Mouse (Mus musculus) frontal cortex, postnatal 25 days (tissue): ENCODE results near the gene AC124108.1.

Experiments
- DNase-seq, 2 experiments: peaks; one replicate each; pipeline ENCODE4 v3.0.0; 2022; ENCODE audit warnings: low spot score in 2 of 2

The AC124108.1 gene

GRCm38 (mm10) chr1:132164780-132165518 lies 26.3 kb upstream of the AC124108.1 start:
- DNase-seq = no peak

DNA sequence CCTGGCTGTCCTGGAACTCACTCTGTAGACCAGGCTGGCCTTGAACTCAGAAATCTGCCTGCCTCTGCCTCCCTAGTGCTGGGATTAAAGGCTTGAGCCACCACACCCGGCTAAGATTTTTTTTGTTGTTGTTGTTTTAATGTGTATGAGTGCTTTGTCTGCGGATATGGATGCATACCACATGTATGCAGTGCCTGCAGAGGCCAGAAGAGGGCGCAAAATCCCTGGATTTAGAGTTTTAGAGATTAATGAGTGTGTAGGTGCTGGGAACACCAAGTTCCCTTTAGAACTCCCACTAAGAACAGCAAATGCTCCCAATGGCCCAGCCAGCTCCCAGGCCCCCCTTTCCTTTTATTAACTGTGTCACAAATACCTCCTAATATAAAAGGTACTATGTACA lies 25.4 kb upstream of the AC124108.1 start:
- DNase-seq = no peak

DNA sequence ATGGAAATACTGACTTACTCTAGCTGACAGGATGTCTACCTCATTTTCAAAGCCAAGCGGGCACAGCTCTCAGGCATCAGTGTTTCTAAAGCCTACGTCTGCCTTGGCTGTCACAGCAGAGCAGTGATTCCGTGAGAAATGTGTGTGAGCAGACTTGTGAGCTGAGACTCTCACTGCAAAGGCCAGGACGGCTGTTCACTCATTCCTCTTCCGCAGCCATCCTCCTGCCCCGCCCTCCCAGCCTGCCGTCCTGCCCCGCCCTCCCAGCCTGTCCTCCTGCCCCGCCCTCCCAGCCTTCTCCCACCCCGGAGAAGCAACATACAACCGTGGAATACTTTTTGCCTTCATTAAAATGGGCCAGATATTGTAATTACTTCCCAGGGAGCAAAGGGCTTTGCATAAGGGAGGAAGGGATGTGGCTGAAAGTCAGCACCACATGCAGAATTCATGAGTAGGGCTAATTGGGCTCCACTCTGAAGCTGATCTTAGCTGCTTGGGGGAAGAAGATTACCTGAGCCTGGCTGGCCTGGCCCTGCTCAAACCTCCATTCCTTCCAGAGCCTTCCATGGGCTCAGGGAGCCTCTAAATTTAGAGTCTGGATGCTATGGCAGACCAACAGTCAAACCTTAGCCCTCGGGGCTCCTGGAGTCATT lies 23.0 kb upstream of the AC124108.1 start:
- no peak for DNase-seq

GRCm38 (mm10) chr1:132170698-132171097 lies 20.6 kb upstream of the AC124108.1 start:
- DNase-seq = no peak

DNA sequence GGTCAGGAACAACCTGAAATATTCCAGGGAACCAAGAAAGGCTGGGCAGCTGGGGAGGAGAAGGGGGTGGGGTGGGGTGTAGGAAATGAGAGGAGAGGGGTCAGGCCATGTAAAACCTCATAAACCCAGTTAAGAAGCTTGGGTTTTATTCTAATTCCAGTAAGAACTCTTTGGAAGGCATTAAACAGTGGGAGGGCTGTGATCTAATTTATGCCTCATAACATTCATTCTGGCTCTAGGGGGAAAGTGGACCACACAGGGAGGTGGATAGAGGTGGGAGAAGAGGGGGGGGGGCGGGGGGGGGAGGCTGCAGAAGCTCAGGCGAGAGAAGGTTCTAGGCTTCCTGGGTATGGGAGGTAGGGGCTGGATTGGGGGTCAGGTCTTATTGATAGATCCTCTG lies 19.6 kb upstream of the AC124108.1 start:
- DNase-seq = no peak

GRCm38 (mm10) chr1:132186303-132186702 lies 5.0 kb upstream of the AC124108.1 start:
- DNase-seq = no peak

DNA sequence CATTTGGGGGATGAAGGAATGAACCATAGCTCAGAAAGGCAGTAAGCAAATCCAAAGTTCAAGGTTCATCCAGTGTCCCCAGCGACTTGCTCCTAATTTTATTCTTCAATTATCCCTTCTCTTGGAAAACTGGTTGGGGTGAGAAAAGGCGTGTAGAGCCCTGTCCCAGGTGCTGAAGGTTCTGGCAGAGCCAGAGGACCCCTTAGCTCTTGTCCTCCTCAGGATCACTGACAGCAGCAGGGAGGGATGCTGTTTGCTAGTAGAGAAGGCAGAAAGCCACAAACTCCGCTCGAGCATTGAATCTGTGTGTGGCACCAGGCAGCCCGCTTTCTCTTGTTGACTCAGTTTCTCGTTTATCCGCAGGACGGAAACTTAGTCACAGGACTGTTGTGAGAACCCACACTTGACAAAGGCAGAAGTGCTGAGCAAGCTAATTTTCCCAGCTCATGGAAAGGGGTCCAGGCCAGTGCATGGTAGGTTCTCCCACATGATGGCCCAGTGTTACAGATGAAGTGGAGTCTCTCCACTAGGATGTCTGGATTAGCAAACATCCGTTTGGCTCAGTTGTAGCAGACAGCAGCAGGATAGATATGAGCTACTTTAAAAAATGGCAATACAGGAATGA lies 2.7 kb upstream of the AC124108.1 start:
- no peak for DNase-seq

DNA sequence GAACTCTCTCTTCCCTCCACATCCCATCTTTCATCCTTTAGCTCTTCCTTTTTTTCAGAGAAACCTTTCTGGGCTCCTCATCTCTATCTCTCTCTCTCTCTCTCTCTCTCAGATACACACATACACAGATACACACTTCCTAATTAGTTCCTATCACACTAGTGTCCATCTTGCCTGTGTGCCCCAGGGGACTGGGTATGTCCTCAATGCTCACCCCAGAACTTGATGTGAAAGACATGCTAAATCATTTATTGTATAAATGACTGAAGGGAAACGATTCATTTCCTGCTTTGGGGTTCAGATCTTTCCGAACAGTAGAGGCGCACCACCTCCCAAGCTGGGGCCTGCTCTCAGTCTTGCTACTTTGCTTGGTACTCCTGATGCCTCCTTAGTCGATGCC lies 2.0 kb upstream of the AC124108.1 start:
- no peak for DNase-seq

DNA sequence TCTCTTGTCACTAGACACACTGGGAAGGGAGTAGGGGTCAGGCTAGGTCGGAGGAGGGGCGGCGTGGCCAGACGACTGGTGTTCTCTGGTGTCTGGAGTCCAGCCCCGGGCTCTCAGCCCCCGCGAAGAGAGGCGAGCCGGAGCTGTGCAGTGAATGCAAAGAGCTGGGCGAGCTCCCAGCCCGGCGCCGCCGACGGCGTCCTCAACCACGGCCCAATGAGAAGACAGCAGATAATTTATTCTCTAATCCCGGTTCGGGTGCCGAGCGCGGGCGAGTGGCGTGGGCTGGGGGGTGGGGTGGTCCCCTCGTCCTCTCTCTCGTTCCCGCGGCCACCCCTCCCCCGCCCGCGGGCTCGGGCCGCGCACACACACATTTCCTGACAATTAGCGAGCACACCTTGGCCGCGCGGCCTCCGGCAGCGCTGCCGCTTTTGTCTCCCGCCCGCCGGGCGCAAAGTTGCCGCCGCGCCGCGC lies 1.2 kb upstream of the AC124108.1 start:
- DNase-seq = no peak

DNA sequence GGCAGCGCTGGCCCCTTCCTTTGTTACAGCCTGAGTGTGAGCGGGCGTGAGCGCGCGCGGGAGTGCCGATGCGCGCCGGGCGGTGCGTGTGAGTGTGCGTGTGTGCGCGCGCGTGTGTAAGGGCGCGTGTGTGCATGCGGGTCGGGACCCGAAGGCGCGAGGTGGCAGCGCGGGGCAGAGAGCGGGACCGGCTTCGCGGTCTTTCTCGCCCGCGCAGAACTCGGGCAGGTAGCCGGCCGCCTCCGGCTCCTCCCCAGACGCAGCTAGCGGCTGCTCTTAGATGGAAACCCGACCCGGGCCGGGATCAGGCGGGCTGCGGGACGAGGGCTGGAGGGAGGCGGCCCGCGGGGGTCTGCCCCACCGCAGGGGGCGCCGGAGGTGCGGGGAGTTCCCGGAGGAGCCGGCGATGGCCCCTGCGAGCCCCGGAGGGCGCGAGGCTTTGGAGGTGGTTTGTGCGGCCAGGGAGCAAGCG lies 600 bp upstream of the AC124108.1 start:
- no peak for DNase-seq

DNA sequence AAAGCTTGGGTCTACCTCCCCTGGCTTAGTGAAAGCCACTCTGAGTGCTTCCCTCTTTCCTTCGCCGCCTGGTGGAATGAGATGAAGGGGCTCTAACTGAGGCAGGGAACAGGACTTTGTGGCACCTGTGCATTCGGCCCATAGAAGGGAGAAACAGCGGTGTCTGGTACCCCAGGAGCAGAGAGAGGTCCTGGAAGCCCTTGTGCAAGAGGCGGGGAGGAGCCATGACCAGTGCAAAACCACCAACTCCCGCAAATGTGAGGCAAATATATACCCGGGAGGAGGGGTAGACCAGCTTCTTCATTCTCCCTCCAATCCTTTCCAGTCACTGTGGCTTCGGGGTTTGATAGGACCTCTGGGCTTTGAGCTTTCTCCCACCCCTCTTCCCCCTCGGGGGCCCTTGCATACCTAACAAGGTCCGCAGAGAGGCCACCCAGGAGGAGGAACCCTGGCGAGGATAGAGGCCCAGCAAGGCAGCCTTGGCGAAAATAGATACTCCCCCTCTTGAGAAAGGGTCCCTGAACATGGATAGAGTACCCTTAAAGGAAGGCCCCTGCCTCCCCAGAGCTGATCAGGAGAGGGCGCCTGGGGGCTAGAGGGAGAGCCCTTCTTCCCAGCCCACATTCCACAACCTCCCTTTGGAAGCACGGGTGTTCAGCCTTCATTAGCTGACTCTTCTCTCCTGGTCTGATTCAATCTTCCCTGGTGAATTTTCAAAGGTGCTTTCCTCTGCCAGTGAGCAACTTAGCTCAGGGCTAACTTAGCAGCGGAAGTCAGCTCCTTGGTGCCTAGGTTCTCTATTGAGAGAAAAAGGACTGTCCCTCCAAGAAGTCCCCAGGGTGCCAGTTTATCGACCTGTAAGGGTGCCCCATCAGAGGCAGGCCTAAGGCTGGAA lies 776 bp downstream of the AC124108.1 start:
- DNase-seq = no peak

GRCm38 (mm10) chr1:132193806-132194205 lies 2.5 kb downstream of the AC124108.1 start:
- no peak for DNase-seq

- DNase-seq = no peak
Measured at GRCm38 (mm10) chr1:132194624-132195023, 3.4 kb downstream of the AC124108.1 start.

DNA sequence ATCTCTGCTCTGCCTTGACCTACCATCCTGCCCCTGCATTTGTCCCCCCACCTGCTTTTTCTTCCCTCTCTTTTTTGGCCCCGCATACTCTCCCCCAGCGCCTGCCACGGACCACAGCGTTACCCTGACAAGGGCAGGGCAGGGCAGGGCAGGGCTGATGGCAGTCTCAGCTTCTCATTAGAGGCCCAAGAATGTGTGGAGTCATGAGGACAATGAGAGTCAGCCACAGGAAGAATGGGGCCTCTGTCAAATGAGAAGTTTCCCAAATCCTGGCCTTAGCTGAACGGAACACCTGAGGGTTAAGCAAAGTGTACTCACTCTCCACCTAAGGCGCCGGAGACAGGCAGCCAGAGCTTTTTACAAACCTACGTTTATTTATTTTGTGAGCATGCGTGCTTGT lies 3.8 kb downstream of the AC124108.1 start:
- no peak for DNase-seq

- DNase-seq = no peak
Measured at GRCm38 (mm10) chr1:132195681-132196080, 4.4 kb downstream of the AC124108.1 start.

GRCm38 (mm10) chr1:132196337-132196736 lies 5.1 kb downstream of the AC124108.1 start:
- DNase-seq = no peak

- no peak for DNase-seq
Measured at GRCm38 (mm10) chr1:132197666-132198065, 6.4 kb downstream of the AC124108.1 start.

- no peak for DNase-seq
Measured at GRCm38 (mm10) chr1:132198401-132199071, 7.3 kb downstream of the AC124108.1 start.

- no peak for DNase-seq
Measured at GRCm38 (mm10) chr1:132199244-132199643, 8.0 kb downstream of the AC124108.1 start.

DNA sequence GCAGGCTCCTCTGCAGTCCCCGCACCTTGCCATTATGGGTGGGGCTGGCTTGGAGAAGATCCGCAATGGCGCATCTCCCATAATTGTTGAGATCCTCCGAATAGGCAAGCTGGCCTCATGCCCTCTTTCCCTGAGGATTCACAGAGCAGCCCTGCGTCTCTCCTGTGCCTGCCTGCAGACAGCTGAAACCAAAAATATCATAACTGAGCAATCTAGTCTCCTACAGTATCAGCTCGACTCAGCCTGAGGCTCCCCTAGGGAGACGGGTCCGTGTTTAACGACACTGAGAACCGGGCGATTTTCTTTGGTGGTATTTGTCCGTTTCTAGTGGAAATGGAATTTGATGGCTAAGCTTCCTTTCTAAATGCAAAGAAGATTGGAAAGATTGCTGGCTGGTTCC lies 8.7 kb downstream of the AC124108.1 start:
- peak in 1 of 2 experiments; percentile 21 for DNase-seq
